Mouse (Mus musculus) adrenal gland, postnatal 36 days (tissue): Measurements from ENCODE around the gene Nsun4. TPM values are rescaled to one million over a fixed set of nuclear protein-coding genes. Genes with fewer than 3 reads are reported as not detected.

Experiments
- DNase-seq, 2 experiments: peaks; one replicate each; pipeline ENCODE4 v3.0.0; 2021; ENCODE audit warnings: mixed read lengths in 1 of 2
- long read RNA-seq, 2 experiments: library from polyadenylated mRNA; stranded (forward); transcript quantifications; one replicate each; pipeline ENCODE4 v2.0.0; 2021; ENCODE audit warnings: borderline sequencing depth in 2 of 2
- total RNA-seq, 2 experiments: library from RNA; stranded (reverse); gene quantifications; 2 replicates each; pipeline ENCODE4 v1.2.3; 2021

Gene Nsun4
- 10 to 100 TPM; 30.5 to 34.6 TPM for total RNA-seq
- long read RNA-seq, experiment 1, transcript Nsun4-202 (6 exons, 2,439 nt) = major isoform, 55 of 73 reads
- long read RNA-seq, experiment 1, partial matches to known transcripts = 3 of 73 reads
- long read RNA-seq, experiment 1, other reads (novel, unspliced or antisense) = 15 of 73 reads
- long read RNA-seq, experiment 2, transcript Nsun4-202 (6 exons, 2,439 nt) = major isoform, 6 of 10 reads
- long read RNA-seq, experiment 2, partial matches to known transcripts = 3 of 10 reads
- long read RNA-seq, experiment 2, other reads (novel, unspliced or antisense) = 1 of 10 reads

DNA sequence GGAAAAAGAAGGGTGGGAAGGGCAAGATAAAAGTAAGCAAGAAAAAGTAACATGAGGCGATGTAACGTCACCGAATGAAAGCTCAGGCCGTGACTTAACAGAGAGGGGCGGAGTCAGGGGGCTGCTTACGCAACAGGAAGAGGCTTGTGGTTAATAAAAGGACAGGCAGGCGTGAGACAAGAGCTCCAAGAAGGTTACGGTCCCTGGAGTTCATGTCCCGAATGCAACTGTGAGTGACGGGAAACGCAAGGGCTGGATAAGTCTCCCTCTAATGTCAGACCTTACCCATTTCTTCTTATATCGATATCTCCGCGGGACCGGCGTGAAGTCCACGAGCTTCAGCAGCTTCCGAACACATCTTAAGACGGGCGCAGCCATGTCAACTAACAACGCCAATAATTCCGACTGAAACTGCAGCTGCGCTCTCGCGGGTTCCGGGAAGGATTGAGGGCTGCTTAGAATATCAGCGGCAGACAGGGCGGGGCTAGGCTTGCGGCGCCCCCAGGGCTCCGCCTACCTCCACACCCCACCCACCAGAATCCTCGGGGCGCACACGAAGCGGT is at the start of gene Nsun4:
Nsun4 (minus strand) TSS at position 478 of the 563 bp plus-strand sequence.
- peak; percentile 93 to 95 for DNase-seq

DNA sequence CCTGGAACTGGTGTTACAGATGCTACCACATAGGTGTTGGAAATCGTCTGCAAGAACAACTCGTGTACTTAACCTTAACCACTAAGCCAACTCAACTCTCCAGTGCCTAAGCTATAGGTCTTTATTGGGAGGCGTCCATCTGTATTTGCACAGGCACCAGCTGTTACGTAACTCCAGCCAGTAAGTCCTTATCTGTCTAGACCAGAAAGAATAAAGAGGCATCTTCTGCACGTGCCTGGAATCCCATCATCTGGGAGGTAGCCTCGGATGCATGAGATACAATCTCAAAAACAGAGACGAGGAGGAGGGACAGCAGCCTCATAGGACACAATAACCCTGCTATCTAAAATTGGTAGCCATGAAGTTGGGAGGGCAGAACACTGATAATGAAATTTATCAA is 47.3 kb upstream of the Nsun4 start:
- no peak for DNase-seq

DNA sequence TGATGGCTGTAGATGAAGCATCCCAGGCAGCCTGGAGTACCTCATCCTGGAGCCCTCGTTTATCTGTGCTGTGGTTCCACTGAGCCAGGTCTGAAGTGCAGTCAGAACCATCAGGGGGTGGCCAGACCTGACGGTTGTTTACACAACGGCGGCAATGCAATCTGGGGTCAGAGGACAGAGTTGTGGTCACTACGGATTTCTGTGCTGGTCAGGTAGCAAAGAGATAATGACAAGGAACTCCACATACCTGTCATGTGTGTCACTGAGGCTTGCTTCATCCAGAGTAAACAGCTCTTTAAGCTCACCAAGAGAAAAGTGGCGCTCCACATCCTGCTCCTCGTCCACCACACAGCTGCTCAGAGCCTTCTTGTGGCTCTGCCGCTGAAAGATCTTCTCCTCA is 43.5 kb upstream of the Nsun4 start:
- DNase-seq = no peak

DNA sequence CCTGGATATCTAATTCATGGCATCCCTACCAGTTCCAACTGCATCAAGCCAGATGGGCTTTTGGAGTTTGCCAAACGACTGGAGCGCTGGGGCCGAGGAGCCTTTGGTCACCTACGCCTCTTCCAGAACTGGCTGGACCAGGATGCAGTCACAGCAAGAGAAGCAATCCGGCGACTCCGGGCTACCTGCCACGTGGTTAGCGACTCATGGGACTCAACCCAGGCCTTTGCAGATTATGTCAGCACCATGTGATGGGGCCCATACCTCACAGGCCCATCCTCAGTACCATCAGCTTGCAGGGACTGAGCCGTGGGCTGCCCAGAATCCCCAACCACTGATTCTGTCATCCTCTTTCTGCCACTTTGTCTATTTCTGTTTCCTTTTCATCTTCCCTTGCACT is 42.6 kb upstream of the Nsun4 start:
- DNase-seq = no peak

DNA sequence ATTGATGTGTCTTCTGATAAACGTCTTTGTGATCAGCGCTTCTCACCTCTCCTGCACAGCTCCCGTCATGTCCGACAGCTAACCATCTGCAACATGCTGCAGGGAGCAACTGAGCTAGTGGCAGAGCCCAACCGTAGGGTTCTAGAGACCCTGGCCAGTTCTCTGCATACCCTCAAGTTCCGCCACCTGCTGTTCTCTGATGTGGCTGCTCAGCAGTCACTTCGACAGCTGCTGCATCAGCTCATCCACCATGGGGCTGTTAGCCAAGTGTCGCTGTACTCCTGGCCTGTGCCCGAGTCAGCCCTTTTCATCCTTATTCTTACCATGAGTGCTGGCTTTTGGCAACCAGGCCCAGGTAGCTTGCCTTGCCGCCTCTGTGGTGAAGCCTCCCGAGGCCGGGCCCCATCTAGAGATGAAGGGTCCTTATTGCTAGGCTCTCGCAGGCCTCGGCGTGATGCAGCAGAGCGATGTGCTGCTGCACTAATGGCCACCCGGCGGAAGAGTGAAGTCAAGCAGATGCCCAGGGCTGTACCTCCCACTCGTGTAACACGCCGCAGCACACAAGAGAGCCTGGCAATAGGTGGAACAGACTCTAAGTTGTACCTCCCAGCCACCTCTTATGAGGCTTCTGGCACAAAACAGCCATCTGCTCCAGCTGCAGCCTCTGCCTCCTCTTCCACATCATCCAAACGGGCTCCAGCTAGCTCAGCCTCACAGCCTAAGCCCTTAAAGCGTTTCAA is 35.0 kb upstream of the Nsun4 start:
- no peak for DNase-seq

DNA sequence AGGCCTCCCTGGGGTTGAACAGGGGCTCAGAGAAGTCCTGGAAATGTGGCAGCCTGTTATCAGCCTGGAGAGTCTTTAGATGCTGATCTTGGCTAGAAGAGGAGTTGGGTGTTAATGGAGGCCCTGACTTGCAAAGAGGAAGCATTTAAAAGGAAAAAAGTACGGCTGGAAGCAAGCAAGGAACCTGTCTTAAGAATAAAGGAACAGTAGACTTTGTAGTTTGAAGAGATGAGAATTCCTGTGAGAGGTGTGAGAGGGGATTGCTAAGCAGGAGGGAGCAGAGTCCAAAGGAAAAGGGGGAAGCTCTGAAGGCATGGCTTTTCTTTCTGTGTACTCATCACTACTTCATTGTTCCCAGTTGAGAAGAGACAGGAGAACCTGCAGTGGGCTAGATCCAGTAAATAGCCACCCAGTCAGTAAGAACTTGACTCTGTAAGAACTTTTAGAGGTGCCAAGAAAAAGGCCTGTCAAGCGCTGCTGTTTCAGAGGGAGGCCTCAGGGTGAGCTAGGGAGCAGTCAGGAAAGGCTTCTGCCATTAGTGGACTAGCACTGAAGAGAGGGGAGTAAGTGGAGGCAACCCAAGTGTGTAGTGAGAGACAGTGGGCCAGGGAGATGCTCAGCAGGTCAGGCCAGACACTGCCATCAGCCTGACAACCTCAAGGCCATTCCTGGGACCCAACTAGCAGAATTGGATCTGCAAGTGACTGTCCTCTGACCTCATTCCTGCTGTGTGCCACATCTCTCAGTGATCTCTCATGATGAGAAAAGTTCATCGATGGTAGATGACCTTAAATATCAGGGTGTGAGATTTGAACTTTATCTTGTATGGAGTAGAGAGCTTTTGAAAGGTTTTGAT is 23.8 kb upstream of the Nsun4 start:
- DNase-seq = peak; percentile 35 to 36

DNA sequence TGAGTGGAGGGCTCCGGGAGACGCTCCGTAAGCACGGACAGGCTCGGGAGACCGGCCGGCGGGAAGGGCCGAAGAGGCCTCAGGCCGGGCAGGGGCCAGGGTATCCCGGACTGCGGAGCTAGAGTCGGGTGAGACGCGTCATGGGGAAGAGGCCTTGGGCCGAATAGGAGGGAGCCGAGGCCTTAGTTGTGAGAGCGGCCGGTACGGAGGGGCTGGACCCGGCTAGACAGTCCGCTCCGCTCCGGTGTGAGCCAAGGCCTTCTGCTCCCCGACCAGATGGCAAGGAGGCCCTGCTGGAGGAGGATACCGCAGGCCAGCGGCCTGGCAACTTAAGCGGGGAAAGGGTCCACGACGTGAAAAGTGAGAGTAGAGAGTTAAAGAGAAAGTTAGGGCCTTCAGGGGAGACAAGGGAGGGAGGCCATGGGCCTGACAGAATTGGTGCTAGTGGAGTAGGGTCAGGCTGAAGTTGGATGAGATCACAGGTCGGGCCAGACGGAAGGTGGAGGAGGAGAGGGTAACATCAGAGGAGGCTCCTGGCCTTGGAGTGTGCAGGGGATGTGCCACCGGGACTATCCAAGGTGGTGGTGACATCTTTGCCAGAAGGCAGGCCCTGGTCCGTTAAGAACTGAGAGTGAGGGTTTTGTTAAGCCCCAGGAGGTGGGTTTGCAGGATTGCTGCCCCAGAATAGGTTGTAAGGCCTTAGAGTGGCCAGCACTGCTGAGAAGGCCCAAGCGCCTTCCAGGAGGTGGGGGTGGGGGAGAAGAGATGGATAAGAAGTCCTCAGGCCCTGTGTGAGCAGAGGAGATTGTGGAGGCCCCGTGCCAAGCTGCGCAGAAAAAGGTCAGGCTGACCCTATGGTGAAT is 22.9 kb upstream of the Nsun4 start:
- peak; percentile 63 to 64 for DNase-seq

DNA sequence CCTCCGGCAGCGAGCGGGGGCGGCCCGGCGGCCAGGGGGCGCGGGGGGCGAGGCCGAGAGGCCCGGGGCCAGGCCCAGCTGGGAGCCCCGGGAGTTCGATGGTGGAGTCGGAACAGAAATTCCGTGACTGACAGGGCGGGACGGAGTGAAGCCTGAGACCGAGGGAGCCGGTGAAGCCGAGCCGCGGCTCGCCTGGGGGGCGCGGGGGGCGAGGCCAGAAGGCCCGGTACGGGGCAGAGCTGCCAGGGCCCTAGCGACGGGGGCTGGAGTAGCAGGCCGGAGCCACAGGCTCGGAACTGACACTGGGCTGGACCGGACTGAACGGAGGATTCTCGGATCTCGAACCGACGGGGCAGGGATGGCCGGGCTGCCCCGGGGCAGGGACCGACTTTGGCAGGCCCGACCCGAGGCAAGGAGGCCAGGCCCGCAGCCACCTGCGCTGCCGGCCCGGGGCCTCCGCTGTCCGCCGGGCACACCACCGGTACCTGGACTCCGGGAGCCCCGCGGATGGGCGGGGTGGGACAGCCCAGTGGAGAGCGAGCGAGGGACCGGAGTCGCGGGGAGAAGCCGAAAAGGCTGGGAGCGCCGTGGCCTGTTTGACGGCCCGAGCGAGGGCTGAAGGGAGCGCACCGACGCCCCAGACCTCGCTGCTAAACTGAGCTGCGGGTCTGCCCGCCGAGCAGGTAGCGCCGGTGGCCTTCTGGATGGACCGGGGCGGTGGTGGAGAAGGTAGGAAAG is 22.1 kb upstream of the Nsun4 start:
- peak; percentile 70 to 73 for DNase-seq

DNA sequence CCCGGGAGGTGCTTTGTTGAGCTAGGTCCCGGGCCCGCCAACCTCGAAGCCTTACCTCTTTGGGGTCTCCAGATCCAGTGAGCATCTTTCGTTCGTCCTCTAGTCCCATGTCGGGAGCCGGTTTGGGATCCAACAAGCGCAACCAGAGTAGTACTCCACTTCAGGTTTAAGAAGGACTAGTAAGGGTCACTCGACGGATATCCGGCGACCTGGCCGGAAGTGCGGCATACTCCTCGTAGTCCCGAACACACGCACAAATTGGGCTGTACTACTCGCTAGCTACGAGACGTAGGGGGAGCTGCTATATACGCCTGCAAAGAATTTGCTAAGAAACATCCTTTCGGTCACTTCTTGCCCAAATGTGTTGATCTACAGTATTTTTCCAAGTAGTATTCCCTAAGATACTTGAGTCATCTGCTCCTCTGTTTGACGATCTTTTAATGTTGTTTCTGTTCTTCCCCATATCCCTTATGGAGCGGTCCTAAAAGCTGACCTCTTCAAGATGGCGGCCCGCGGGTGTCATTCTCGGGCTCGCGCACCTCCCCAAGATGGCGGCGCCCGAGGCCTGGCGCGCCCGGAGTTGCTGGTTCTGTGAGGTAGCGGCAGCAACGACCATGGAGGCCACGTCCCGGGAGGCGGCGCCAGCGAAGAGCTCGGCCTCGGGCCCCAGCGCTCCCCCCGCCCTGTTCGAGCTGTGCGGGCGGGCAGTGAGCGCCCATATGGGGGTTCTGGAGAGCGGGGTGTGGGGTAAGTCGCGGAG is 21.4 kb upstream of the Nsun4 start, which contains the start of the genes Uqcrh and Lrrc41:
Uqcrh (minus strand) TSS at position 211 of the 760 bp plus-strand sequence.
Lrrc41 (plus strand) TSS at position 409 of the 760 bp plus-strand sequence.
- DNase-seq = peak; percentile 96

DNA sequence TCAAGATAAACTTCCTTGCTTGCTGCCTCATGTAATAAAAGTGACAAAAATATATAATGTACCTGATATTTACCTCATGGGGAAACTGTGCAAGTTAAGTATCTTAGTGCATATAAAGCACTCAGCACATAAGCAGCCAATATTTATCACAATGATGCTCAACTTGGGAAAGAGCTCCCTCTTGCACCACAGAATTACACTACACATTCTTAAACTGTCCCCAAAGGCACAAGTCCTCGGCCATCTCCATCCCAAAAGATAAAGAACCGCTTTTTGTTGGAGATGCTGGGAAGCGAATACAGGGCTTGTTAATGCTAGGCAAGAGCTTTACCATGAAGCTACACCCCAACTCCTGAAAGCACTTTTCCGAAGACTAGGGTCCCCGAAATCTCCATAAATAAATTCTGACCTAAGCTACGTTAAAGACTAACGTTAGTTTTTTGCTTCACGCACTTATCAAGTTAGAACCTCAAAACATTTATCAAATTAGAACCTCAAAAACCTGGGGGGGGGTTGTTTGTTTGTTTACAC is 20.5 kb upstream of the Nsun4 start:
- no peak for DNase-seq

DNA sequence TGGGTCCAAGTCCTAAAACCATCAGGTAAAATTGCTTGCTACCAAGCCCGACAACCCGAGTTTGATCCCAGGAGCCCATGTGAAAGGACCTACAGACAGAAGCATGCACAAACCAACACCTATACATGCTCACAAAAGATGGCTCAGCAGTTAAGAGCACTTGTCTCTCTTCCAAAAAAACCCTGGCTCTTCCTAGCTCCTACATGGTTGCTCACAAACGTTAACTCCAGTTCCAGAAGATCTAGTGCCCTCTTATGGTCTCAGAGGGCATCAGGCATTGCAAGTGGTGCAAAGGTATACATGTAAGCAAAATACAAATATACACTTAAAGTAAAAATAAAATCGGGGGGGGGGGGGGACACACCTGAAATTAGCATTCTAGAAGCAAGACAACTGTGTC is 19.5 kb upstream of the Nsun4 start:
- no peak for DNase-seq

DNA sequence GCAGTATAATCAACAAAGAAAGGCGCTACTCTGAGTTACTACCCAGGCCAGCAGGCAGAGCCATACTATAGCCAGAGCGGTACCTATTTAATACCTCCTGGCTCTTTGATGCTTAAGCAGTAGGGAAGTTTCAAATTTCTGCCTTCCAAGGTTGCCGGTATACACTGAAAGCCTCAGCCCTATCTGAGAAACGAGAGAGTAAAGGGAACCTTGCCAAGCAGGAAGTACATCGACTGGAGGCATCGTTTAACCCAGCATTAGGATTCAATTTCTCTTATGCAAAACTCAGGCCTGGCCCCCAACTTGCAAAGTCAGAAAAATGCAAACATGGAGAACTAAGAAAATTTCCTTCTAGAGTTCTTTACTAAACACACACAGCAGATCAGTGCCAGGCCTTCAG is 16.4 kb upstream of the Nsun4 start:
- no peak for DNase-seq

DNA sequence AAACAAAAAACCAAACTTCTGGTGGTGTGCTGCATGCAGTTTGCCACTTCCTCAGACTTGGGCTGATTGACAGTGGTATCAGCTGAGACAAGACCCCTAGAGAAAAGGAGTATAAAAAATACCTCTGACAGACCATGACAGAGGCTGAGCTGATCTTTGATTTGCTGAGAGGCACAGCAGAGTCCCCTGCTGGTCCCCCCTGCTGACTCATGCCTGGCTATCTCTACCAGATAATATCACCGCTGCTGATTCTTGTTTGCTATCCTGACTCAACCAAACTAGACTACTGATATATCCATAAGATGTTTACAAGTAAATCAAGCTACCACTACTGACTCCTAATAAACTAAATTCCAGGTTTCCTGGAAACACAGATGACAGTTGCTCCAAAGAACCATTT is 10.2 kb upstream of the Nsun4 start:
- no peak for DNase-seq

DNA sequence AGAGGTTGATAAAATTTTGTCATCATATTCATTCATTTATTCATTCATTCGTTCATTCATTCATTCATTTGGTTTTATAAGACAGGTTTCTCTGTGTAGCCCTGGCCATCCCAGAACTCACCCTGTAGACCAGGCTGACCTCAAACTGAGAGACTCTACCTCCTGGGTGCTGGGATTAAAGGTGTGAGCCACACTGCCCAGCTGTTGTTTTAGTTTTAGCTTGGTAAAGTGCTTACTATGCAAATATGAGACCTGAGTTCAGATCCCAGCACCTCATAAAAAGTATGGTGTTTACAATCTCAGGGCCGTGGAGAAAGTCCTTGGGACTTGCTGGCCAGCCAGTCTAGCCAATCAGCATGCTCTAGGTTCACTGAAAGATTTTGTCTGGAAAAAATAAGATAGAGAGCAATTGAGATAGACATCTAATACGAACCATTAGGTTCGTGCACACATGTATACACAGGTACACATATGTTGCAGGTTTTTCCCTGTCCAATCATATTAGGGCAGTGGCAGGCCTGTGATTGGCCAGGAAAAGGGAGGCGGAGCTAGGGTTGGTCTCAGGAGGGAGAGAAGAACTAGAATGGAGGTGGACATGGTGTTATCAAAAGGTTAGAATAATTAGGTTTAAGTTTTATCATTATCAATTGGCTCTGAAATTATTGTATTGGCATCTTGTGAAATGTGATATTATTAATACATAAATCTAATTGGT is 5.5 kb upstream of the Nsun4 start:
- DNase-seq = no peak

DNA sequence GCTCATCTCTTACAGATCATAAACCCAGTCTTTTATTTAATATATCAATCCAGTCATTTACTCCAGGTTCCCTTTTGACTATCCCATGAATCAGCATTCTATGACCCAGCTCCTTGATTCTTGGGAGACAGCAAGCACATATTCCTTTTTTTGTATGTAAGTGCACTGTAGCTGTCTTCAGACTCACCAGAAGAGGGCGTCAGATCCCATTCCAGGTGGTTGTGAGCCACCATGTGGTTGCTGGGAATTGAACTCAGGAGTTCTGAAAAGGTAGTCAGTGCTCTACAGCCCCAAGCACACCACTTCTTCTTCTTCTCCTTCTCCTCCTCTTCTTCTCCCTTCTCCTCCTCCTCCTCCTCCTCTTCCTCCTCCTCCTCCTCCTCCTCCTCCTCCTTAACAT is 3.9 kb upstream of the Nsun4 start:
- no peak for DNase-seq

DNA sequence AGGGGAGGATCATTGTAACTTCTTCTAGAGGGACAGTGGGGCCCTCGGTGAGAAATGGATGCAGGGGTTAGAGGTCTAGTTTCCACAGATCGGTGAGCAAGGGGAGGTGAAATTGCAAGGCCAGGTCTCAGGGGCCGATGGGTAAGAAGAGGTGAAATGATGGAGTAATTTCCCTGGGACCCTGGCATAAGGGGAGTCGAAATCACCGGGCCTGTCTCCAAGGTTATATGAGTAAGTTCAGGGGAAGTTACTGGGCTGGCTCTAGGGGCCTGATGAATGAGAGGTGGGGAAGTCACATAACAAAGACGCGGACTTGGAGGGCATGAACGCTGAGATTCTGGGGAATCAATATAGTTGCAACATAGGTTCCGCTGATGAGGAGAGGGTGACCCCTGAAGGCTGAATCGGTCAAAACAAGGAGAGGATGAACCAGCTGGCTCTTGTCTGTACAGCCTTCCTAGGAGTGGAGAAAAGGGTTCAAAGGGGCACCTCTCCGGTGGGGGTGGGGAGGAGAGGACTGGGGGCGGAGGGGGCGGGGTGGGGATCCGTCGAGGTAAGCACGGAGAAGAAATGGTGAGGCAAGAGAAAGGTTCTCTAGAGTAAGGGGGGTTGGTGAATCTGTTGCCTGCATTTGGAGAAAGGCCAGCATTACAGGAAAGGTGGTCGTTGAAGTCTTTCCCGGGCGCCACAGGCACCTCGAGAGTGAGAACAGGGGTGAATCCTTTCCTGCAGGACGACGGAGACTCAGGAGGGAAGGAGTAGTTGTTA is 966 bp downstream of the Nsun4 start:
- peak; percentile 22 to 43 for DNase-seq

DNA sequence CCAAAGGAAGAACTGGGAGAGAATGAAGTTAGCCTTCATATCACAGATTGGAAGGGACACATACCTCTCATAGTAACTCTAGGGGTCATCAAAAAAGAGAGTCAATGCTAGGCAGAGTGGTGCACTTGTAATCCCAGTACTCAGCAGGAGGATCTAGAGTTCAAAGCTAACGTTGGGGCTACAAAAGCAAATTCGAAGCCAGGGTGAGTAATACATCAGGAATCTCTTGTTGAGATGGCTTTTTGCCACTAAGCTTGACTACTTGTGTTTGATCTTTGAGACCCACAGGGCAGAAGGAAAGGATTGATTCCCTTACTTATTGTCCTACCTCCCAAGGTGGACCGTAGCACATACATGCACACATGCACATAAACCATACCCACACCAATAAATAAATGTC is 4.5 kb downstream of the Nsun4 start:
- DNase-seq = no peak
